Mouse (Mus musculus) lung, postnatal 0 days (tissue): ENCODE results near the gene Dnah3.

ENCODE experiments used
- CTCF ChIP-seq: IDR thresholded peaks from 2 replicates; pipeline ENCODE4 v1.5.1; 2016; ENCODE audit warnings: antibody characterized with exemption, mild to moderate bottlenecking
- EP300 ChIP-seq: IDR thresholded peaks from 2 replicates; pipeline ENCODE4 v1.6.1; 2016; ENCODE audit warnings: antibody characterized with exemption, mild to moderate bottlenecking, control low read depth

GRCm38 (mm10) chr7:119879171-119879570 is 215.9 kb downstream of the Dnah3 start:
- TF ChIP-seq CTCF (no peak), EP300 (no peak)
